Mouse (Mus musculus): ENCODE results near the gene Aloxe3.

- TF ChIP-seq ZC3H11A (IDR thresholded peaks at IDR 0.05; ENCODE audit: borderline replicate concordance, low read depth, low read length) (no peak), CHD2 (IDR thresholded peaks at IDR 0.05; ENCODE audit: low read depth, low read length) (no peak), MAFK (IDR thresholded peaks at IDR 0.05; ENCODE audit: insufficient read depth, low read depth, low read length) (no peak)
Measured at GRCm38 (mm10) chr11:69148451-69148960, 22.8 kb downstream of the Aloxe3 start.

Measured in ES-E14 (cell line).